Mouse (Mus musculus) C2C12 (cell line): ENCODE results near the gene Syt1.

Experiments used
- CEBPB ChIP-seq: IDR thresholded peaks from one replicate; pipeline ENCODE4 v1.6.1; 2011; ENCODE audit warnings: low read depth, mild to moderate bottlenecking, control low read depth, moderate library complexity
- CTCF ChIP-seq: IDR thresholded peaks from one replicate; pipeline ENCODE4 v1.5.1; 2011; ENCODE audit not compliant: control insufficient read depth, insufficient read depth, insufficient read length
- MAX ChIP-seq: IDR thresholded peaks from one replicate; pipeline ENCODE4 v1.6.1; 2011; ENCODE audit warnings: mild to moderate bottlenecking, control low read depth
- MYOD1 ChIP-seq: IDR thresholded peaks from one replicate; pipeline ENCODE4 v1.6.1; 2011; ENCODE audit warnings: low read depth; ENCODE audit not compliant: control insufficient read depth, insufficient read length
- USF1 ChIP-seq: IDR thresholded peaks from one replicate; pipeline ENCODE4 v1.6.1; 2011; ENCODE audit warnings: low read depth, mild to moderate bottlenecking, control low read depth, moderate library complexity

DNA sequence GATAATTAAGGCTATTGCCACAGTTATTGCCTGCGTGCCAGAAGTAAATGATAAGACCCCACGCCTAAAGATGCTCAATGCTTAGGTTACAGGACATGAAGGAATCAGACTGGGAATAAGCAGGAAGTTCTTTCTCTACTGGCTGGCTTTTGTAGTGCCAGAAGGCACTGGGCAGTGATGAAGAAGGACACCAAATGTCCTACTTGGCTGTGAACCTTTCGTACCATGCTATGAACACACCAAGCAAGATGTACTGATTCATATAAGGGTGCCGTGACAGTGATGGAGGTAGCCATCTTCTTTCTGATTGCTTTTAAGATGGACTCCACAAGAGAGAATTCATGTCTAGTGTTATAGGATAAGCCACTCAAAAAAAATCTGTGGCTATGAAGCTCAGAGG, 145.2 kb downstream of the Syt1 start:
- TF ChIP-seq MYOD1 (no peak), CTCF (no peak), MAX (no peak), CEBPB (no peak), USF1 (no peak)
